Mouse (Mus musculus) intestine, embryonic 15.5 days (tissue): Measurements from ENCODE around the gene Adgre5. TPM values are rescaled to one million over a fixed set of nuclear protein-coding genes. Genes with fewer than 3 reads are reported as not detected.

Experiments
- ATAC-seq: fragments of 200-750 bp; cut with Nextera tagmentation; 2 replicates; pipeline ENCODE4 v1.8.0; 2017; ENCODE audit warnings: moderate TSS enrichment, moderate library complexity
- H3K27ac ChIP-seq: fragments of 300-500 bp; sonication (generic); 2 replicates; pipeline ENCODE4 v1.5.1; 2015; ENCODE audit warnings: mild to moderate bottlenecking, inconsistent platforms
- H3K27me3 ChIP-seq: fragments of 300-500 bp; sonication (generic); replicated peaks from 2 replicates; pipeline ENCODE4 v1.6.1; 2015; ENCODE audit warnings: inconsistent platforms
- H3K36me3 ChIP-seq: fragments of 300-500 bp; sonication (generic); 2 replicates; pipeline ENCODE4 v1.6.1; 2015; ENCODE audit warnings: inconsistent platforms
- H3K4me1 ChIP-seq: fragments of 300-500 bp; sonication (generic); replicated peaks from 2 replicates; pipeline ENCODE4 v1.6.1; 2015; ENCODE audit warnings: inconsistent platforms
- H3K4me2 ChIP-seq: fragments of 300-500 bp; sonication (generic); replicated peaks from 2 replicates; pipeline ENCODE4 v1.6.1; 2015; ENCODE audit warnings: mild to moderate bottlenecking, inconsistent platforms
- H3K4me3 ChIP-seq: fragments of 300-500 bp; sonication (generic); replicated peaks from 2 replicates; pipeline ENCODE4 v1.5.1; 2015; ENCODE audit warnings: inconsistent platforms
- H3K9ac ChIP-seq: fragments of 300-500 bp; sonication (generic); 2 replicates; pipeline ENCODE4 v1.6.1; 2015; ENCODE audit warnings: inconsistent platforms
- H3K9me3 ChIP-seq: fragments of 300-500 bp; sonication (generic); 2 replicates; pipeline ENCODE4 v1.6.1; 2016; ENCODE audit warnings: inconsistent platforms
- WGBS: fragments of 180-500 bp; shearing (Covaris S2); methylation state at CpG from one replicate; pipeline ENCODE4 v1.1.7; 2015; 5-methylcytosine and 5-hydroxymethylcytosine counted together
- polyA plus RNA-seq: library from polyadenylated mRNA; unstranded; fragments of >200 nt; fragmentation: Nextera tagmentation; extraction: Ambion mirVana; gene quantifications from 2 replicates; pipeline ENCODE4 v1.2.1, GENCODE M21; 2015

The Adgre5 gene
- polyA plus RNA-seq, 1 experiment from 2014 or later = 35.4 TPM

- no peak overlapping the region for H3K27ac ChIP-seq
- 76% methylated on average over 5 of the region's 5 CpGs for WGBS
Measured at GRCm38 (mm10) chr8:83731906-83732305, 9.2 kb downstream of the Adgre5 start.

GRCm38 (mm10) chr8:83729009-83729807, 11.9 kb downstream of the Adgre5 start:
- no peak overlapping the region for H3K27ac ChIP-seq
- 66% methylated on average over 11 of the region's 11 CpGs for WGBS
- no peaks in the 10 kb centered on the region for H3K9me3 ChIP-seq
- H3K9ac ChIP-seq = no peak overlapping the region
- H3K36me3 ChIP-seq = peaks cover 20% of the 10 kb centered on the region
- no peak overlapping the region for H3K4me3 ChIP-seq
- peak; percentile 48; the same call in 1 of the 2 replicates for ATAC-seq
- no peaks in the 10 kb centered on the region for H3K27me3 ChIP-seq
- H3K4me1 ChIP-seq = 0 out of 2 replicates have a peak, but pooled peaks cover 3% of the 10 kb centered on the region
- no peak overlapping the region for H3K4me2 ChIP-seq

More at GRCm38 (mm10) chr8:83731906-83732305, 9.2 kb downstream of the Adgre5 start:
- H3K36me3 ChIP-seq = 0 out of 2 replicates have a peak, but pooled peaks cover 3% of the 10 kb centered on the region
- no peak overlapping the region for H3K4me2 ChIP-seq
- ATAC-seq = no peak
- H3K4me3 ChIP-seq = no peak overlapping the region
- H3K27me3 ChIP-seq = no peaks in the 10 kb centered on the region
- no peaks in the 10 kb centered on the region for H3K4me1 ChIP-seq
- H3K9ac ChIP-seq = no peak overlapping the region
- H3K9me3 ChIP-seq = no peaks in the 10 kb centered on the region

- H3K27me3 ChIP-seq = no peaks in the 10 kb centered on the region
- no peak overlapping the region for H3K9ac ChIP-seq
- no peak overlapping the region for H3K27ac ChIP-seq
- no peak overlapping the region for H3K4me3 ChIP-seq
- no peaks in the 10 kb centered on the region for H3K9me3 ChIP-seq
- no peak for ATAC-seq
- peaks cover 52% of the 10 kb centered on the region for H3K36me3 ChIP-seq
- no peak overlapping the region for H3K4me2 ChIP-seq
- H3K4me1 ChIP-seq = 0 out of 2 replicates have a peak, but pooled peaks cover 3% of the 10 kb centered on the region
- WGBS = 91% methylated on average over 8 of the region's 8 CpGs
Measured at GRCm38 (mm10) chr8:83725521-83726102, 15.5 kb downstream of the Adgre5 start.

GRCm38 (mm10) chr8:83724697-83725482, 16.2 kb downstream of the Adgre5 start:
- Histone ChIP-seq H3K27ac (no peak overlapping the region), H3K9me3 (no peaks in the 10 kb centered on the region), H3K4me3 (no peak overlapping the region), H3K4me1 (0 out of 2 replicates have a peak, but pooled peaks cover 3% of the 10 kb centered on the region), H3K4me2 (no peak overlapping the region), H3K27me3 (no peaks in the 10 kb centered on the region), H3K9ac (no peak overlapping the region), H3K36me3 (peaks cover 59% of the 10 kb centered on the region)
- 44% methylated on average over 15 of the region's 15 CpGs for WGBS
- peak; percentile 86 for ATAC-seq

GRCm38 (mm10) chr8:83723447-83724083, 17.6 kb downstream of the Adgre5 start:
- Histone ChIP-seq H3K4me1 (0 out of 2 replicates have a peak, but pooled peaks cover 3% of the 10 kb centered on the region), H3K9ac (no peak overlapping the region), H3K27me3 (no peaks in the 10 kb centered on the region), H3K27ac (no peak overlapping the region), H3K9me3 (no peaks in the 10 kb centered on the region), H3K4me3 (no peak overlapping the region), H3K4me2 (no peak overlapping the region), H3K36me3 (peaks cover 65% of the 10 kb centered on the region)
- 85% methylated on average over 11 of the region's 11 CpGs for WGBS
- ATAC-seq = no peak

- Histone ChIP-seq H3K9me3 (no peaks in the 10 kb centered on the region), H3K27me3 (no peaks in the 10 kb centered on the region), H3K4me1 (peaks cover 3% of the 10 kb centered on the region; the same call in 1 of the 2 replicates), H3K4me3 (no peak overlapping the region), H3K9ac (no peak overlapping the region), H3K27ac (no peak overlapping the region), H3K4me2 (no peak overlapping the region), H3K36me3 (peaks cover 65% of the 10 kb centered on the region)
- no peak for ATAC-seq
- WGBS = 88% methylated on average over 12 of the region's 12 CpGs
Measured at GRCm38 (mm10) chr8:83722631-83723030, 18.5 kb downstream of the Adgre5 start.

- Histone ChIP-seq H3K36me3 (peaks cover 65% of the 10 kb centered on the region), H3K4me1 (peaks cover 11% of the 10 kb centered on the region), H3K27ac (no peak overlapping the region), H3K27me3 (no peaks in the 10 kb centered on the region), H3K4me2 (no peak overlapping the region), H3K9ac (no peak overlapping the region), H3K9me3 (no peaks in the 10 kb centered on the region), H3K4me3 (no peak overlapping the region)
- ATAC-seq = no peak
- 87% methylated on average over 25 of the region's 25 CpGs for WGBS
Measured at GRCm38 (mm10) chr8:83721405-83722025, 19.6 kb downstream of the Adgre5 start.

- Histone ChIP-seq H3K36me3 (peaks cover 52% of the 10 kb centered on the region), H3K9me3 (no peaks in the 10 kb centered on the region), H3K9ac (no peak overlapping the region), H3K4me2 (no peak overlapping the region), H3K4me1 (peaks cover 13% of the 10 kb centered on the region), H3K27me3 (no peaks in the 10 kb centered on the region), H3K4me3 (no peak overlapping the region), H3K27ac (no peak overlapping the region)
- WGBS = 79% methylated on average over 2 of the region's 2 CpGs
- no peak for ATAC-seq
Measured at GRCm38 (mm10) chr8:83719693-83720092, 21.4 kb downstream of the Adgre5 start.

GRCm38 (mm10) chr8:83719048-83719447, 22.1 kb downstream of the Adgre5 start:
- Histone ChIP-seq H3K4me2 (no peak overlapping the region), H3K27ac (no peak overlapping the region), H3K36me3 (peaks cover 46% of the 10 kb centered on the region), H3K4me1 (peaks cover 10% of the 10 kb centered on the region), H3K27me3 (no peaks in the 10 kb centered on the region), H3K9ac (no peak overlapping the region), H3K9me3 (no peaks in the 10 kb centered on the region), H3K4me3 (no peak overlapping the region)
- 81% methylated on average over 2 of the region's 2 CpGs for WGBS
- no peak for ATAC-seq

- Histone ChIP-seq H3K4me1 (peaks cover 10% of the 10 kb centered on the region), H3K9me3 (no peaks in the 10 kb centered on the region), H3K36me3 (peaks cover 22% of the 10 kb centered on the region), H3K4me3 (peak overlapping the region; percentile 96), H3K4me2 (peak overlapping the region; percentile 63), H3K27ac (no peak overlapping the region), H3K9ac (0 out of 2 replicates have a peak overlapping the region, but pooled peaks have one; percentile 15), H3K27me3 (no peaks in the 10 kb centered on the region)
- 66% methylated on average over 2 of the region's 2 CpGs for WGBS
- no peak for ATAC-seq
Measured at GRCm38 (mm10) chr8:83716563-83716962, 24.6 kb downstream of the Adgre5 start.

- Histone ChIP-seq H3K9me3 (no peaks in the 10 kb centered on the region), H3K27ac (peak overlapping the region; percentile 94), H3K4me1 (peaks cover 10% of the 10 kb centered on the region), H3K4me3 (peak overlapping the region; percentile 96), H3K27me3 (no peaks in the 10 kb centered on the region), H3K9ac (peak overlapping the region; percentile 90), H3K36me3 (peaks cover 14% of the 10 kb centered on the region), H3K4me2 (peak overlapping the region; percentile 63)
- no peak for ATAC-seq
- under 1% methylated on average over 17 of the region's 17 CpGs for WGBS
Measured at GRCm38 (mm10) chr8:83715771-83716170, 25.4 kb downstream of the Adgre5 start.
